Mouse (Mus musculus): Measurements from ENCODE around the gene Fbxl20.
A peak's percentile ranks its signal among the peaks of the same experiment; 100 is the strongest.

The Fbxl20 gene

DNA sequence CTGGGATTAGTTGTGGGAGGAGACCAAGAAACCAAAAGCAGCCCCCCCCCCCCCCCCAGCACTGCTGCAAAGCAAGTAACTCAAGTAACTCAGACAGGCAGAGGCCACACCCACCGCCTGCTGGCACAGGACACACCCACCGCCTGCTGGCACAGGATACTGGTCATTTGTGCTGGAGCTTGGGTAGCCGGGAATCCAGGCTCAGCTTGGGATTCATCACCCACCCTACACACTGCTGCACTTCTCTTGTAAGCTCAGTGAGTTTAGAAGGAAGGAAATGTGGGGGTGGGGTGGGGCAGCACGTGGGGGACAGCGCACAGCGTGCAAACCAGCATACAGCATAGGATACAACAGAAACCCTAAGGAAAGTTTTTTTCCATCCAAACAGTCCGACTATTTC, 62.0 kb downstream of the Fbxl20 start:
- DNase-seq (ENCODE audit: low spot score in 2 of 2): no peak

DNA sequence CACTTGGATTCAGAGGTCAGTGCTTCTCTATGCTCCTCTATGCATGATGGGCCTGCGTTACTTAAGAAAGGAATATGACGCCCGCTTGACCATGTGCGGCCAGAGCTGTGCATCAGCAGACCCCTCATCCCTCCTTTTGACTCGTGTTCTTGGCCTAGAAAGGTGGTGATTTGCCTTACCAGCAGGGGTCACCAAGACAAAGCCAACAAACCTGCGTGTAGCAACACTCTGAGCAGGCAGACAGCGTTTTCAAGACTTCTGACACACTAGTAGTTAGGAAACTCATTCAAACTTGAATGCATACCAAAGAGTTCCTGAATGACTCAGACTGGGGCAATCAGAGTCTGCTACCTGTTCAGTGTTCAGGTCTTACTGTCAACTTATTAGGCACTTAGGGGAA, 63.6 kb downstream of the Fbxl20 start:
- DNase-seq (ENCODE audit: low spot score in 2 of 2): no peak

DNA sequence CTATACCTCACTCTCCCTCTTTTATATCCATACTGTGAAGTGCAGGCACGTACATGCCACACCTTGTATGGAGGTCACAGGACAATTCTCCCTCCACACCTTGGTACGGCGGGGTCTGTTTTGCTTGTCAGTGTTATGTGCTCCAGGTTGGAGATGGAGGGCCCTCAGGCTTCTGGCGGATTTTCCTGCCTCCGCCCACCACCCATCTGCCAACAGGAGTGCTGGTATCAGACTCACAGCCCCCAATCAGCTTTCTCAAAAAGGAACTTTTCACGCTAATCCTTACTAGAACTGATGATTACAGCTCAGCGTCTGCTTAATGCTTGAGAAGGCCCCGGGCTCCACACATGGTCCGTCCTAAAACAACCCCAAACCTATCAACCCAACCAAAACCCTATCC, 64.1 kb downstream of the Fbxl20 start:
- DNase-seq (ENCODE audit: low spot score in 2 of 2): no peak

DNA sequence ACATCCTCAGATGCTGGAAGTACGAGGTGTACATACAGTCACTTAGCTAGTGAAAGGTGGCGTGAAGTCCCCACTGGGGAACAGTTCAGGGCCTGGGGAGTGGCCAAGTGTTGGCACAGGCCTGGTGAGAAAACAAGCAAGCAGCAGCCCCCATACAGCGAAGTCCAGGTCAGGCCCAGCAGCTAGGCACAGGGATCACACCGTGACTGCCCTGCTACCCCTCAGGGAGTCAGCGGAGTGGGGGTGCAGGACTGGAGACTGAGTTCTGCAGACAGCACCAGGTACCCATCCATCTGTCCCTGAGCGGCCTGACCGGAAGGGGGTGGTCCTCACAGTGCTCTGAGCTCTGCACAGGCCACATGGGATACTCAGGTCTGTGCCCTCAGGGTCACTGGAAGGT, 67.5 kb downstream of the Fbxl20 start:
- no peak for DNase-seq (ENCODE audit: low spot score in 2 of 2)

DNA sequence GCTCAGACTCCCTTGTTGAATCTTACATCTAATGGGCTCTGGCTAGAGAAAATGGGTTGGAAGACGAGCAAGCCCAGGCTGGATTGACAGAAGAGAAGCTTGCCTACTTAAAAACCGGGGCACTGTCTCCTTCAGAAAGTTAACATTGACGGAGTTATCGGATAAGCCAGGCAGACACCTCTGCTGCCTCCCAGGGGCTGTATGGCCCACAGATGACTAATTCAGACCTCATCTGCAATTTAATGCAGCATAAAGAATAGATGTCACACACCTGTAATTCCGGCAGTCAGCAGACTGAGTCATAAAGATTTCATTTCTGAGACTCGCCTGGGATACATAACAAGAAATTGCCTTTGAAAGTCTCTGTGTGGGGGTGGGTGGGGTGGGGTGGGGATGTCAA, 69.8 kb downstream of the Fbxl20 start:
- no peak for DNase-seq (ENCODE audit: low spot score in 2 of 2)

DNA sequence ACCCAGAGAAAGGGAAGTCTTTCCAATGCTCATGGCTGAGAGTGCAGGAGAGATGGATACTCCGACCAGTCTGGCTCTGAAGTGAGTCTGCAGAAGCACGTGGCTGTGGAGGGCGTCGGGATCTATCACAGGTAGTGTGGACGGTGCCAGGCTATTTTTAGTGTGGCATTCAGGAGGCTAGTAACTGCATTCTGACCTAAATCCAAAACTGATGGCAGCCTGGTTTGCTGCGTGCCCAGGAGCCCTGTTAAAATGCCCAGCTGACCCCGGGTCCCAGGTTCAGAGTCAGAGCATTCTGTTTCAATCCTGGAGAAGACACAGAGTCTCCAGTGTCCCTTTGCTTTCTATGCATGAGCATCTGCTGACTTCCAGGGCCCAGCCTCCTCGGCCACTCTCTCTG, 73.1 kb downstream of the Fbxl20 start:
- DNase-seq (ENCODE audit: low spot score in 2 of 2): no peak

DNA sequence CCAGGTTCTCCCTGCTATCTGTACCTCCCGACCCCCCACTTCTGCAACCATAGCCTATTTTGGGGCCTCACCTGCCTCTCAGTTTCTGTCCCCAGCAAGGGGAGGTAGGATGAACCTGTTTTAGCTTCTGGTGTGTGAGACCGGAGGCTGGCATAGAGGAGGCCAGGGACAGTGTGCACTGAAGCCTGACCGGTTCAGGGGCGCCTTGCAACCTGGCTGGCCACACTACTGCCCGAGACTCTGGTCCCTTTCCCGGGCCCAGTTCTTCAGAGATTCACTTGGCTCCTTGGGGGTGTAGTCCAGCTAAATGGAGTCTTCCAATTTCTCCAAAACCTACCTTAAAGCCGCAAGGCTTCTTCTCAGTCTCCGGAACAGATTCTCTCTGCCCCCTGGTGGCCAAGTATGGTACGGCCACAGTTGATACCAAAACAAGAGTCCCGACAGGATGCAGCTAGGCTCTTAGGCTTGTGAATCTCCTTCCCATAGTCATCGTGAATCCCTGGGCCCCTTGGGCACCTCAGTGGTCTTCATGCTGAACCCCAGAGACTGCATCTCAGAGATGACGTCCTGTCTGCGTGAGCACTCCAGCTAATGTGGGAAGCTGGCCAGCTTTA, 74.9 kb downstream of the Fbxl20 start:
- DNase-seq (ENCODE audit: low spot score in 2 of 2): peak; percentile 75 to 90

DNA sequence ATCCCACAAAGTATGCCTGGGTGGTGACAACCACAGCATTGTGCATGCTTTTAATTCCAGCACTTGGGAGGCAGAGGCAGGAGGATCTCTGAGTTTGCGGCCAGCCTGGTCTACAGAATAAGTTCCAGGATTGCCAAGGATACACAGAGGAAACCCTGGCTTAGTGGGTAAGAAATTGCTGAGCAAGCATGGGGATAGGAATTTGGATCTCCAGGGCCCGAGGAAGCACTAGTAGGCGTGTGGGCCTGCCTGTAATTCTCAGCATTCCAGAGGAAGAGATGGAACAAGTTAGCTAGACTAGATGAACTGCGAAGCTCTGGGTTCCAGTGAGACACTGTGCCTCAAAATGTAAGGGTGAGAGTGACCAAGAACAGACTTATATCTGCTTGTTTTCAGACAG, 76.8 kb downstream of the Fbxl20 start:
- no peak for DNase-seq (ENCODE audit: low spot score in 2 of 2)

DNA sequence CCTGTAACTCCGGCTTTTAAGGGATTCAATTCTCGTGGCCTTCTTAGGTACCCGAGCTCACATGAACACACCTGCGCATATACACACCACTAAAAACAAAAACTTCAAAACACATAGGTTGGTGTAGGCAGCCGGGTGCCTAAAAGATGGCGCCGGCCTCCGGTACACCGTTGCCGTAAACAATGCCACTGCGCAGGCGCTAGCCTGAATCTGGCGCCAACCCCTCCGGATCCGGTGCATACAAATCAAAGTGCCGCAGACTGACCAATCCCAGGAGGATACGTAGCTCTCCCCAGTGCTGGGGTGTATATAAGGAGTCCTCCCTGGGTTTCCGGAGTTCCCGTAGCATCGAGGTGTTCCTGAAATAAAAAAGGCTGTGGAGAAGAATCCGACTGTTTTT, 82.9 kb downstream of the Fbxl20 start:
- no peak for DNase-seq (ENCODE audit: low spot score in 2 of 2)

DNA sequence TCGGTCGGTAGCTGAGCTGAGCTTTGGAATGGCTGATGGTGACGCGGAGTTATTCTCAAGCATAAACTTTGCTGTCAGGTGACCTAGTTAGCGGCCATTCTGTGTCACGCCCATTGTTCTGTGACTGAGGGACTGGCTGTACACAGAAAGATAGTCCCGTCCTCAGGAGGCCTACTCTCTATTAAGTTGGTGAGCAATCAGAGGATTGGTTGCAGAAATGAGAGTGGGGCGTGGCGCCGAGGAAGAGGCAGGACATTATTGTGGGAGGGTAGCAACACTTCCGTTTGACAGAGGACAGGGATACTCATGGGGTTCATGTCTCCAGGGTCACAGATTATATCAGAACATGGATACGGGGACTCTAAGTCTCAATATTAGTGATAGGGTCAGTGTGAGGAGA, 84.0 kb downstream of the Fbxl20 start:
- no peak for DNase-seq (ENCODE audit: low spot score in 2 of 2)

DNA sequence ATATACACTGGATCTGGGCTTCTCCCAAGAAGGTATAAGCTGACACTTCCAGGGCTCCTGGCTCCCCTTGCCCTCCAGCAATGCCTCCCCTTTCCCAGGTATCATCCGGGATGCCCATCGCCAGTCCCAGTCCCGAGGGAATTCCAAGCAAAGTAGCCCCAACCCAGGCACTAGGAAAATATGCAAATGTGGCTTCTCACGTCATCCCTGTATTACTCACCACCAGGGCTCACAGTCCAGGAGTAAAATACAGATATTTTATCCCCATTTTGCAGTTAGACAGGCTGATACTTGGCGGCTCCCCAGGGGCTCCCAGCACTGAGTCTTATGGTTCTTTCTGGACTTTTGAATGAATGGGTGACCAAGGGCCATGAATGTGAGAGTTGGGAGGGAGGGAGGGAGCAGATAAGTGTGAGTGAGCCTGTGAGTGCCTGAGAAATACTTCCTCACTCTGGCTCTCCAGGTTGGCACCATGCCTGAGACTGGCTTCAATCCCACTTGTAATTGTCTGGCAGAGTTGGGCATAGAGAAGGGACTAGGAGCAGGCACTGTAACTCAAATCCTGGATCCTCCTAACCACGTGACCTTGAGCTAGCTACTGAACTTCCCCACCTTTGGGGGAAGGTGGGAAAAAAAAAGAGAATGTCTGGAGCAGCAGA, 88.2 kb downstream of the Fbxl20 start:
- no peak for DNase-seq (ENCODE audit: low spot score in 2 of 2)

DNA sequence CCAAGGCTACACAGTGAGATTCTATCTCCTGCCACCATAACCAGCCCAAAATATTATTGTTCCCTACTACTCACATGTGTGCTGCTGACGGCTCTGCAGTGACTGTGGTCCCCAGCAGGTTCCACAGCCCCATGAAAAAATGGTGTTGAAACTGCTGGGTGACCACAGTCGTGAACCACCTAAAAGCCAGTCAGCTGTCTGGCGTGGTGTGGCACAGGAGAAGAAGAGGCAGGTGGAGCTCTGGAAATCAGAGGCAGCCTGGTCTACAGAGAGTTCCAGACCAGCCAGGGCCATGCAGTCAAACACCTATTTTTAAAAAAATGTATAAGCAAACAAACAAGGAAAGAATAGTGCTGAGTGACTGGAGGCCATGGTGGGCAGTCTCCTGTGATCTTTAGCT, 88.8 kb downstream of the Fbxl20 start:
- DNase-seq (ENCODE audit: low spot score in 2 of 2): no peak

DNA sequence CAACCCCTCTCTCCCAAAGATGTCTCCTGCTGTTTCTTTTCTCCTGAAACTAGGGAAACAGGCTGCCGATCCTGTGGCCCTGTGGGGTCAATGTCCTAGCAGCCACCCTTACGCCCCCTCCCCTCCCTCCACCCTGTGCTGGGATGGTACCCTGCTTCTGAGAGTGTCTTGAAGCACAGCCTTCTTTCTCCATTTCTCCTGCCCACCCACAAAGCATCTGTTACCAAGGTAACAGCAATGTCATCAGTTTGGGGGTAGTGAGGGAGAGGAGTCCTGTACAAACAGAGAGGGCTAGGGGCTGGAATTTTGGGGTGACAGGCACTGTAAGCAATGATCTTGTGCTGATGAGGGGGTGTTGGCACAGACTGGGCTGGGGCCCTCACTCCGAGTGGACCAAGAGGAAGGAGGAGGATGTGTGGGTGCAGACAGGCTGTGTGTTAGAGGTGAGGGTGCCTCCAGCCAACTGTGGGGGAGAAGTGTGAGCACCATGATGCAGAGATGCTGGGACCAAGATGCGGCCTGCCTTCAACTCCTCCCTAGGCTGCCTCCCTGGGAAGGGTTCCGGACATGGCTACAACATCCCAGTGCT, 90.0 kb downstream of the Fbxl20 start:
- no peak for DNase-seq (ENCODE audit: low spot score in 2 of 2)

DNA sequence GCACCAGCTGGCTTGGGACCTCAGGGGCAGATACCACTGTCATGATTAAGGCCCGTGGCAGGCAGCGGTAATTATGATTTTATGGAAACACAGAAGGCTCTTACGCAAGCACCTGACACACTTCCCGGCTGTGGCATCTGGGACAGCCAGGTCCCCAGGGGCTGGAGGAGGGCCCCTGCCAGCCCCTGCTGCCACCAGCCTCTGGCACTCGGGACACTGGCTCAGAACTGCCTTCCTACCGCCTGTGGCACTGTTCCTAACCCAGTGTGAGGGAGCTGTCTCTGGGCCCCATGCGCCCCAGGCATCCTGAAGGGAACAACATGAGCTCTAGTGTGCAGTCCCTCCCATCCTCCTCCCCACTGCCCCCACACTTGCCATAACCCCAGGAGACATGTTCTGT, 90.5 kb downstream of the Fbxl20 start:
- DNase-seq (ENCODE audit: low spot score in 2 of 2): no peak

DNA sequence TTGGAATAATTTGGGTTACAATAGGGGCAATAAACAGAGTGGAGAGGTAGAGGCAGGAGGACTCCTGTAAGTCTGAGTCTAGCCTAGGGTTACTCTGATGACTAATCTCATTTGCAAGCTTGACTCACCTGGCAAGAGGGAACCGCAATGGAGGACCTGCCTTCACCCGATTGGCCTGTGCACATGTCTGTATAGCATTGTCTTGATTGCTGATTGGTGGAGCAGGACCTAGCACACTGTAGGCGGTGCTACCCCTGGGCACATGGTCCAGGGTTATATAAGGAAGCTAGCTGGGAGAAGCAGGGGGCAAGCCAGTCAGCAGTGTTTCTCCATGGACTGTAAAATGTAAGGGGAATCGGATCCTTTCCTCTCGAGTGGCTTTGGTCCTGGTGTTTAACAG, 92.2 kb downstream of the Fbxl20 start:
- no peak for DNase-seq (ENCODE audit: low spot score in 2 of 2)

DNA sequence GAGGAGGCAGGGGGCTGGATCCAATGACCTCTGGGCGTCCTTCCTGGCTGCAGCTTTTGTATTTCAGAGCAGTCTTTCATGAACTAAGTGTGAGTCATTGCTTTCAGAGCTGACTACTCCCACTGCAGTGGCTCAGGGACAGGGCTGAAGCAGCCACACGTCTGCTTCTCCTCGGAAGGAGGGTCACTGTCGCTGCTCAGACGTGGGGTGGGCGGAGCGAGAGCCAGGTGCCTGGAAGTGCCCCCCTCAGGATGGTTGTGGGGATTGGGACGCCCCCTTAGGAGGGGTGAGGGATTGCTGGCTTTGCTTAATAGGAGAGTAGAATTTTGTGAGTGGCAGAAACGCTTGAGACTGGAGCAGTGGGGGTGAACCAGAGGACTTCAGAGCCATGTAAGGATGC, 92.7 kb downstream of the Fbxl20 start:
- DNase-seq (ENCODE audit: low spot score in 2 of 2): no peak

DNA sequence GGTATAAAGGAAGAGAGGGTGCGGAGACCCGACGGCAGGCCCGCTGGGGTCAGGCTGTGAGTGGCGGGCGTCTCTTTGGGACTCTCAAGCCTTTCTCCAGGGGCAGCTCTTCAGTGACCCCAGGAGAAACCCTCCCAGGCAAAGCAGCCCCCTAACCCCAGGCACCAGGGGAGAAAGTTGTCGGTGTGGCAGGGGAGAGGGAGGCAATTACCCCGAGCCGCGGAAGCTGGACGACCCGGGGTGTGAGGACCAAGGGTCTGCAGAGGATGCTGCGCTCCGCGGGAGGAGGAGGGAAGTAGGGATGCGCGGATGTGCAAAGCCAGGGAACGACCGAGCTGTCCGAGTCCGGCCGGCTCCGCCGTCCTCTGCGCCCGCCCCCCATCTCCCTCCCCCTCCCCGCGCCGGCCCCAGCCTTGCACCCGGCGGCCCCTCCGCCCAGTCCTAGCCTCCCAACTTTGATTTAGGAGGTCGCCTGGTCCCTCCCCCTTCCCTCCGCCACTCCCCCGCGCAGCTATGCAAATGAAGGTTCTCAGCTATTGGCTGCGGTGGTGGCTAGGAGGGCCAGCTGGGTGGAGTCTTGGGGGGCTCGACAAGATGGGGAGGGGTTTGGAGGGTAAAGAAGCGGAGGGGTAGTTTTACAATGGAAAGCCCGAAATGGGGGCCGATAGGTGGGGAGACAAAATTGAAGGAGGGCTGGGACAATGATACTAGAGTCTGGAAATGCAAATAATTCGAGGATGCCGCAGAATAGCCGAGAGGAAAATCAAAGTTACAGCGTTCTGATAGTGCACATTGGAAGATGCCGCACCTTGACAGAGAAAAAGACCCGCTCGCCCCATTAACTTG, 97.0 kb downstream of the Fbxl20 start, which contains the start of gene Stac2:
Stac2 (minus strand) TSS at position 474 of the 846 bp plus-strand sequence.
- peak; percentile 71 to 80 for DNase-seq (ENCODE audit: low spot score in 2 of 2)

DNA sequence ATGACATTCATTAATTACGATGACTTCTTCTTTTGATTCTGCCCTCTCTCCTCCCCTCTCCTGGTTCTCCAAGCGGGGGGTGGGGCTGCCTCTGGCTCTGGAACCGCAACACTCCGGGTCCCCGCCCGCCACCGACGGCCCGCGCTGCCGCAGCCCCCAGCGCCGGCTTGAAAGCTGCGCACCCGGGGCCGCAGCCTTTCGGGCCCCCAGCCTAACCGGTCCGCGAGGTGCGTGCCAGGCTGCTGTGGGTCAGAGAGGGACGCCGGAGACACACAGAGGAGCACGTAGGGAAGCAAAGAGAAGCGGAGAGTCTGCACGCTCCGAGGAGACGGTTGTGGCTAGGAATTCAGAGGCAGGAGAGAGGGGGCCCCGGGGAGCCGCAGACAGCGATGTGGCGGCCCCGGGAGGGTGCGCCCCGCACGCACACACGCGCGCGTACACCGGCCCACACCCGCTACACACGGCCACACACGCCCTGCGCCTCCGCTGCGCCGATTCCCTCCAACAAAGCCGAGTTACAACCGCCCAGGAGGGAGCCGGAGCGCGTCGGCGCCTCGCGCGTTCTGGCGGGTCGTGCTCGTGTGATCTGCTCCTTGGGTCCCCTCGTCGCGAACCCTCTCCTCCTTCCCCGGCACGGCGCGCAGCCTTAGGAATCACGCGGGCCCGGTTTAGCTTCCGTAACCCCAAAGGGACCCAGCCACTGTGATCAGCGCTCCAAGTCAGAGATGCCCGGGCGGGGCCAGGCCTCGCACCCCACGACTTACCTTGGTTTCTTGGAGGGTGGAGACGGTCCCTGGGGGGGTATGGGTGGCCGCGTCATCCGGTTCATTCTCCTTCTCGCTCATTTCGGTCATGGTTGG, 97.8 kb downstream of the Fbxl20 start:
- DNase-seq (ENCODE audit: low spot score in 2 of 2): no peak

DNA sequence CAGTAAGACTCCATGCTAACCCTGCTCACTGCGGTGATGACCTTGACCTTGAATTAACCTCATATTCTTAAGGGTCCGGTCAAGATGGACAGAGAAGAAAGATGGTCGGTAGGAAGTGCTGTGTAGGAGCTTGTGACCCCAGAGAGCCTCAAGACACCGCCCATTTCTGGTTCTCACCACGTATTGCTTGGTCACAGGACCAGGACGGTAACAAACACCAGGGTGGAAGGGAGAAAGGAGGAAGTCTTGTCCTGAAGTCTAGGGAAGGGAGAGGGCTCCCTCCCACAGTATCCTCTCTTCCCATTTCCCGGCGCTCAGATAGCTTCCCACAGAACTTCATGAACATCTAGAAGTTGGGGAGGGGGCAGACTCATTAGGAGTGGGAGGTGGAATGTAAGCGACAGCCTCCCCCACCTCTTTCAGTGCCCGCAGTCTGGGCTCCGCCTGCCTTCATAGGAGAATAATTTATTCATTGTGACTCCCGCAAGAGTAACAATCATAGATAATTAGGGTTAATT, 98.5 kb downstream of the Fbxl20 start:
- DNase-seq (ENCODE audit: low spot score in 2 of 2): no peak

DNA sequence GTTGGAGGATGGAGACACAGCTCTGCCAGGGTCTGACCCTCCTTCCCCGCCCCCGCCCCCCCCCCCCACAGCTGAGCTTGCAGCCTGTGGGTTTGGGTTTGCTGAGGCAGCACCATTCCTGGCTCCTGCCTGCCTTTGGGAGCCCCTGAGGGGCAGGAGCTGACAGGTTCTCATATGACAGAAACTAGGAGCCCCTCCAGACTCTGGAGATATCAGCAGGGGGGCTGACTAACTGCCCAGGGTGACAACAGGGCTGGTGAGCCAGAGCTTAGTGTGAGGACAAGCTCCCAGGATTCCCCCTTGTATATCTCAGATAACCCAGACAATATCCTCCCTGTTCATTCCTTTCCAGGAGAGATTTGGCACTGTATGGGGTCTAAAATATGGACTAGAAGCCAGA, 99.3 kb downstream of the Fbxl20 start:
- DNase-seq (ENCODE audit: low spot score in 2 of 2): no peak

DNA sequence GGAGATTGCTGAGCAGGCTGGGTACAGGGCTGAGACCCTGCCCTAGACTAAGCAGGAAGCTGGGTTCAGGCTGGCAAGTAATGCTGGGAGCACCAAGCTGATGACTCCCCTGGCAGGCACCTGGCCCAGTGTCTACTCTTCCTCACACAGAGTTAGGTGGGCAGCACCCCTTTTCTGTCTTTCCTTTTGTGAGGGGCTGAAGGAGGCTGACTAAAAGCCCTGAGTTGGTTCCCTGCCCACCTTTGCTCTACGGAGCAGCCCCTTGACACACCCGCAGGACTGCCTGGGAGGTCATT, 99.7 kb downstream of the Fbxl20 start:
- DNase-seq (ENCODE audit: low spot score in 2 of 2): no peak

Data from urinary bladder, postnatal 4 days (tissue).